Mouse (Mus musculus) lung, adult 2 months (tissue): ENCODE measurements around the gene Lipm.

Experiments
- CTCF ChIP-seq: fragments of 200-500 bp; IDR thresholded peaks from 2 replicates; pipeline ENCODE4 v1.5.1; 2011; ENCODE audit warnings: mild to moderate bottlenecking, low read length, control low read depth; ENCODE audit not compliant: insufficient read depth
- POLR2A ChIP-seq: fragments of 200-500 bp; IDR thresholded peaks from 2 replicates; pipeline ENCODE4 v1.6.1; 2011; ENCODE audit warnings: low read depth, mild to moderate bottlenecking, control low read depth, low read length, borderline replicate concordance; ENCODE audit errors: extremely low read depth

GRCm38 (mm10) chr19:34096228-34096627 is 4.5 kb upstream of the Lipm start:
- no peak for TF ChIP-seq POLR2A
- no peak for TF ChIP-seq CTCF
